Mouse (Mus musculus): Measurements from ENCODE around the gene Impg1.

The Impg1 gene
- long read RNA-seq, experiment 1 = 0 reads
- long read RNA-seq, experiment 2 = 0 reads

DNA sequence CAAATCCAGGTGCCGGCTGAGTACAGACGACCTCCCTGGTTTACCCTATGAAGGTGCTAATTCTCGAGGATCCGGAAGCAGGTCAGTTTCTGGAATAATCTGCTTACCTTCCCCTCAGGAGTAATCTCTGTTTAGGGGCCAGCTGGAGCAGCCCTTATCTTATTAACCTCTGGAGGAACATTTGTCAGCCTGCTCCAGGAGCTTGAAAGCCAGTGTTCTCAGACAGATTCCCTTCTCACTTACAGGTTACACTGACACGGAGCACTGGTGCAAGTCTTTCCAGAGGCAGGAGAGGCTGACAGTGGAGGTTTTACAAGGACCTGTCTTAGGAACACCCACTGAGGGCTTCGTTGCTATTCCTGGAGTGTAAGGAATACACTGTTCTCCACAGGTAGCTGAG lies at the start of gene Impg1:
Gene Impg1, minus strand, starts transcription at position 101 of the 400 bp plus-strand sequence.
- intact Hi-C loops (cut with DNase I) = no loop called here

DNA sequence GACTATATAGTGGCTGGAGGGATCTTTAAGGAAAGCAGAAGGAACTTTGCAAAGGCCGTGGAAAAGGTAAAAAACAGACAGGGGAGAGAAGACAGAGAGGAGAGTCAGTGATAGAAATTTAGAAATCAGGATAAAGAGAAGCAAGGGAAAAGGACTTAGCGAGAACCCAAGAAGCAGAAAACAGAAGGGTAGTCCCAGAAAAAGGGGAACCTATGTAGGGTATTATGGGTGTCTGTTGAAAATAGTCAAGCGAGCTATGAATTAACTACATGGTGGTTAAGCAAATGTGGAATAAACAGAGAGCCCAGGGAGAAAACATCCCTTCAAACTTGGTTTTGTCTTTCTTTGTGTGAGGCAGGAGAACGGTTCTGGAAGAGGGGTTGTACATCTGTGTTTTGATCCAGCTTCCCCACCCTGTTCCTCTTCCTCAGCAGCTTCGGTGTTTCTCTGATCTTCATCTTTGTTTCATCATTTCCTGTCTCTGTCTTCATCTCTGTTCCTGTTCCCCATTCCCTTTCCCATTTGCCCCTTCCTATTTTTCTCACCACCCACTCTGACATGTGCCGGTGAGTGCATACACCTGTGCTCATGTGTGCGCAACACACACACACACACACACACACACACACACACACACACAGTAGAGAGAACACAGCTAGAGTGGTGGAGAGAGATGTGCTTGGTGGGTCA lies 44.3 kb upstream of the Impg1 start:
- intact Hi-C loops (cut with DNase I) = no loop called here

DNA sequence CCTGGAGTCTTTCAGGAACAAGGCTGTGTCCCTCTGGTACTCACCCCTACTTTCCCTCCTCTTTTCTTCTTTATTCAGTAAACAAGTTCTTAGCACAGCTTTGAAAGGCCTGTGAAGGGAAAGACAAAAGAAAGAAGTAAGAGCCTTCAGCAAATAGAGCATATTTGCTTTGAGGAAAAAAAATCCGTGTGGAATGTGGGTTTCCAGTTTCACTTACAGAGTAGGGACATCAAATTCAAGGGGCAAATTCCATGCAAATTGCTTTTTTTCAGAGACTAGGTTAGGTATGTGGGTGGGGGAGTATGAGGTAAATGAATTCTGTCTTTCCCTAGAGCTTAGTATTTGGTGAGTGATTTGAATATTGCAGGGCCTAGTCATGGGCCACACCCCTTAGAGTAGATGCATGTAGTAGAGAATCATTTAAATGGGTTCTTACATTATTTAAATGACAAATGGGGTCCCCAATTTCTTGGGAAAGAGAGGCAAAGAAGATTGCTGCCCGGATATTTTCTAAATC lies 39.3 kb upstream of the Impg1 start:
- intact Hi-C loops (cut with DNase I) = no loop called here

DNA sequence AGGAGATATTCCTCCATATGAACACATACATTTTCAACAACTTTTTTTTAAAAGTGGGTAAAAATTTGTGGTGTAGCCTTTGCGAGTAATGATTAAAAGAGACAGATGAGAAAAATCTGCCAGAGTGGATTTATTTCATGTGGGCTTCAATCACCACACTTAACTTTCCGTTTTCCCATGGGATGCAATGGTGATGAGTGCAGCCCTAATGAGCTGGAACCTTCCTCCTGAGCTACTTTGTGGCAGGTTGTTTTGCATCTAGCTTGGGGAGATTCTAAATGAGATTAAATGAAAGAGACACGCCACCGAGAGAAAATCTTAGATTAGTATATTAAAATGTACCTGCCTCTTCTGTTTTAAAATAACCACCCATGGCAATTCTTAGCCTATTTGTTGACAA lies 26.3 kb upstream of the Impg1 start:
- intact Hi-C loops (cut with DNase I) = no loop called here

DNA sequence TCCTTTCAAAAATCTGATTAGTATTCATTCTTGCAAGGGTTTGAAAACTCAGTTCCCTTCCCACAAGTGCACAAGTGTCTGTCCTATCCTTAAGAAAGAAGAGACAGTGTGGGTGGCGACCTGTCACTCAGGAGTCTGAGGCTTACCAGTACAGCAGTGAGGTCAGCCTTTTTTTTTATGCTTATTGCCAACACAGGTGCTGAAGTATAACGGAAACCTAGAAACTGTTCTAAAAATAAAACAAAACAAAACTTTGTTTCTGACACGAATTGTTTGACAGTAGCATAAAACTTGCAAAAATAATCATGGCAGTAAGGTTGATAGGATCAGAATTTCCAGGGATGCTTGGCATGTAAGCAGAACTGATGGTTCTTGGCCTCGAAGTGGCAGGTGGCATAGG lies 4.9 kb downstream of the Impg1 start:
- intact Hi-C loops (cut with DNase I) = no loop called here

DNA sequence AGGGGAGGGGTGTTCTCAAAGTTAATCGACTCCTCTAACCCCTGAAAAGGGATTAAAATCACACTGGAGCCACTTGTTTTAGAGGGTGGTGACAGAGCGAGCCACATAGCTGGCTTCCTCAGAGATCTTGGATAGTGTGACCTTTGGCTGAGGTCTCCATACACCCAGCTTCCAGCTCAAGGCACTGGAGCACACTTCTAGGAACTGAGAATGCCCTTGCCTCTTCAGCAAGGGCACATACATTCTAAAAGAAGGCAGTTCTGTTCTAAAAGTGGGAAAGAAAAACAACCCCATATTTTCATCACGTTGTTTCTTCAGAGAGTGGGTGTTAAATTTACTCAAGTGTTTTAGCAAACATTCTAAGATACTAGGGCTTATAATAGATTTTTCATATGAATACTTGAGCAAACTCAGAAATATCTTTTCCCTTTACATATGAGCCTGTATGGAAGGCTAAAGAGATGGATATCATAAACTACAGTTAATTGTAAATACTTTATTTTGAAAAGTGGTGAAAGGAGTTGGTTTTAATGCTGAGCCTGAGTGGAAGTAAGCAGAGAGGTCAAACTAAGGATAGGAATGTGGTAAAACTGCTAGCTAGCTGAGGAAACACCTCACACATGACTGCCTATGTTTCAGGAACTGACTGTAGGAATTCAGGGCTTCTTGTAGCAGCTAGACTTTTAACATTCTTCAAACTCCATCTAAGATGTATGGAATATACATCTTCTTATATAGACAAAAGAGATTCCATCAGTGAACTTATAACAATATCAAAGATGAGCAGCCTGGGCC lies 14.6 kb downstream of the Impg1 start:
- intact Hi-C loops (cut with DNase I) = no loop called here

- intact Hi-C loops (cut with DNase I) = no loop called here
These were observed 24.1 kb downstream of the Impg1 start for GRCm38 (mm10) chr9:80441096-80441710.

DNA sequence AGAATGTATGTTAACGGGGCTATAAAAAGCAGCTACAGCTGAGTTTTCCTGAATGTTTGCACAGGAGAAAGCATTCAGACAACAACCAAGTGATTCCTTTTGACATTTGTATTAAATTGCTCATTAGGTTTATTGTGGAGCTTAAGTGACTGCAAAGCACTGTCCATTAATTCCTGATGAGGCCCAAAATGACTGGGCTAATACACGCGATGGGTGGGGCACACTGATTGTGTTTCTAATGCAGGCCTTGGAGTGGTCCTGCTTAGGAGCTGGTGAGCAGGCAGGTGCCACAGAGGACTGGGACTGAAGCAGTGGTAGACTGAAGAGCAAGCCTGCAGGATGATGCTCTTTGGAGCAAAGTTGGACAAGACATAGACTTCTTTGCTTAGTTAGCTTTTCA lies 73.9 kb downstream of the Impg1 start:
- intact Hi-C loops (cut with DNase I) = no loop called here

DNA sequence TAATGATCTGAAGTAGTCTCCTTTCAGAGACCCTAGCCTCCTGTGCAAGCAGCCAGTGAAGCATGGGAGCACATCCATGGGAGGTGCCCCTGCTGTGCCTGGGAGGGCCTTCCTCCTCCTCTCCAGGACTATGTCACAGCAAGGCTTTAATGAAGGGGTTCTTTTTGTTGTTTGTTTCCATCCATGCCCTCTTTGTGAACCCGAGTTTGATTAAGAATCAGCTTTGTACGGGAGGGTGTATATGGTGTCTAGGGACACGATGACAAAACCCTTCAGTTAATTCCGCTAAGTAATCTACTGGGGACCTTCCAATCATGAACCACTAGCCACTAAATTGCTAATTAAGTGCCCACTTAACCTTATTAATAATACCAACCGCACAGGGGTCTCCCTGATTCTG lies 74.3 kb downstream of the Impg1 start:
- intact Hi-C loops (cut with DNase I) = no loop called here

- intact Hi-C loops (cut with DNase I) = no loop called here
These were observed 77.4 kb downstream of the Impg1 start for GRCm38 (mm10) chr9:80387890-80388289.

DNA sequence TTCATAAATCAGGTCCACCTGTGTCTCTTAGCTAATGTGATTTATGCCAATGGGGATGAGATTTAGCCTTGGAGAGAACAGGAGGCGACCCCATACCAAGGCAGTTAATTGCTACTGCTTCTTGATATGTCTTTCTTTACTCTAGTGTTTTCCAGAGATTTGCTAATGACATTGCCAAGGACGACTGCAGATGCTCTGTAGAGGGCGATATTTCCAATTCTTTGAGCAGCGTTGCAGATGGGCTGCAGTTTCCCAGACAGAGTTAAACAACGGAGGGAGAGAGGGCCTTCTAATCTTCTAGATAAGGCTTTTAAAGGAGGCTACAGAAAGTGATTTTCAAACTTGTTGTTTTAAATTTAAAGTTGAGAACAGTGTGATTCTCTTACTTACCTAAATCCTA lies 78.8 kb downstream of the Impg1 start:
- intact Hi-C loops (cut with DNase I) = no loop called here

DNA sequence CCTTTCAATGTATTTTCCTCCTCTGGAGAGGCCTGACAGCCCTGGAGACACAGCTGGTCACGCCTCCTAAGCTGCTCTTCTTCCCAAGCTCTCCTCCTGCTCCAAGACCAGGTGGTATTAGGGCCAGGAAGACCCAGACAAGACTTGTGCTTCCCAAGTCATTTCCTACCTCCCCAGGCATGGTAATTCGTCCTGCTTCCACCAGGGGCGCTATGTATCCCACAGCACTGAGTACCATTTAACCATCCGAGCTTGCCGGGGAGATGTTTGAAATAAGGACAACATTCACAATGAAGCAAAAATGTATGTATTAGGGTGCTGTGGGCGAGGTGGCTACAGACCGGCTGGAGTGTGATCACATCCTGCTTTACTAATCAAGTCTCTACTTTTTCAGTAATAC lies 79.3 kb downstream of the Impg1 start:
- intact Hi-C loops (cut with DNase I) = no loop called here

GRCm38 (mm10) chr9:80382711-80383110 lies 82.6 kb downstream of the Impg1 start:
- intact Hi-C loops (cut with DNase I) = no loop called here

- intact Hi-C loops (cut with DNase I) = no loop called here
These were observed 85.1 kb downstream of the Impg1 start for GRCm38 (mm10) chr9:80380078-80380645.

GRCm38 (mm10) chr9:80374100-80374499 lies 91.2 kb downstream of the Impg1 start:
- intact Hi-C loops (cut with DNase I) = no loop called here

- intact Hi-C loops (cut with DNase I) = no loop called here
These were observed 92.0 kb downstream of the Impg1 start for GRCm38 (mm10) chr9:80373304-80373739.

GRCm38 (mm10) chr9:80368636-80369035 lies 96.6 kb downstream of the Impg1 start:
- intact Hi-C loops (cut with DNase I) = no loop called here

- intact Hi-C loops (cut with DNase I) = no loop called here
These were observed 97.6 kb downstream of the Impg1 start for GRCm38 (mm10) chr9:80367520-80368204.

DNA sequence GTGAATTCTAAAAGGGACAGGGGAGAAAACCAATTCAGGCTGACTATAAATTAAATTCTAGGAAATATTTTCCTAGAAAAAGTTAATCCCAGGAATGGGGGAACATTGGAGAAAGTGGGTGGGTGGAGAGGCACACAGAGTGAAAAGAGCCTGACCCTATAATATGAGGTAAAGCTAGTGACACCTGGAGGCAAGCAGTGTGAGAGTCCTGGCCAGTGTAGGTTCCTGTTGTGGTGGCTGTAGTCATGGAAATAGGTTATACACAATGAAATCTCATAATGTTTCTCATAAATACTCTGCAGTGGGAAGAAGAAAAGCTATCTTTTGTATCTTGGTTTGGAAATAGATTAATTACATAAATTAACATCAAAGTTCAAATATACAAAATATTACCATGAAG lies 105.2 kb downstream of the Impg1 start:
- intact Hi-C loops (cut with DNase I) = no loop called here

GRCm38 (mm10) chr9:80351678-80352331 lies 113.5 kb downstream of the Impg1 start:
- intact Hi-C loops (cut with DNase I) = no loop called here

DNA sequence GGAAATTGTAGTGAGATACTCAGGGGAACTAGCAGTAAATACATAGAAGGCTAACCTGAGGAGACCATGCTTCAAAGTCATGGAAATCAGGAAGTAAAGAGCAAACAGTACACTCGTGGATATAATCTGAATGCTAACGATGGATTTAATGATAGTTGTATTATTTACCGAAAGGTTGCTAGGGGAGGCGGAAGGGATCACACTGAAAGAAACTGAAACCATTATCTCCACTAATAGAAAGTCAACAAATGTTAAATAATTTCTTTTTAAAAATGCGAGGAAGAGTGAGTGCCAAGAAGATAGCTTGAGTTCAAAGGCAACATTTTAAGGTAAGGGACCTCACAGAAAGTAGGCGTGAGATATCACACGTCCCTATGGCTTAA lies 114.0 kb downstream of the Impg1 start:
- intact Hi-C loops (cut with DNase I) = no loop called here

Measured in adrenal gland (tissue).